Mouse (Mus musculus) c-Kit-positive CD71-positive TER-119-positive erythroid progenitor cells, embryonic 14.5 days (primary cell): Measurements from ENCODE around the gene Ino80b.

Experiments used
- DNase-seq: peaks from one replicate; pipeline ENCODE4 v3.0.0-alpha.2; 2013; ENCODE audit warnings: low spot score

Ino80b gene

GRCm38 (mm10) chr6:83117165-83117438 is 8.1 kb downstream of the Ino80b start:
- DNase-seq: no peak

- DNase-seq: no peak
These were observed 8.7 kb downstream of the Ino80b start for GRCm38 (mm10) chr6:83116373-83117164.

- no peak for DNase-seq
These were observed 9.4 kb downstream of the Ino80b start for GRCm38 (mm10) chr6:83115682-83116372.

GRCm38 (mm10) chr6:83115011-83115671 is 10.1 kb downstream of the Ino80b start, which contains the start of gene Mogs:
Gene Mogs, plus strand, starts transcription at chr6:83115496.
- DNase-seq: peak; percentile 86

GRCm38 (mm10) chr6:83111510-83112136 is 13.6 kb downstream of the Ino80b start:
- no peak for DNase-seq

GRCm38 (mm10) chr6:83108762-83109668 is 16.2 kb downstream of the Ino80b start, which contains the start of gene Mrpl53:
Gene Mrpl53, plus strand, starts transcription at chr6:83109040.
- DNase-seq: no peak

GRCm38 (mm10) chr6:83107566-83108400 is 17.4 kb downstream of the Ino80b start:
- peak; percentile 83 for DNase-seq

- DNase-seq: no peak
These were observed 21.1 kb downstream of the Ino80b start for GRCm38 (mm10) chr6:83104158-83104557.

GRCm38 (mm10) chr6:83103130-83103650 is 22.0 kb downstream of the Ino80b start:
- no peak for DNase-seq

- DNase-seq: peak; percentile 62
These were observed 23.3 kb downstream of the Ino80b start for GRCm38 (mm10) chr6:83101688-83102556.

GRCm38 (mm10) chr6:83101316-83101687 is 23.9 kb downstream of the Ino80b start, which contains the start of the genes Ccdc142 and Gm42688:
Gene Ccdc142, plus strand, starts transcription at chr6:83101601.
Gene Gm42688, plus strand, starts transcription at chr6:83101617.
- peak; percentile 86 for DNase-seq

- no peak for DNase-seq
These were observed 26.8 kb downstream of the Ino80b start for GRCm38 (mm10) chr6:83098411-83098810.

GRCm38 (mm10) chr6:83095968-83096367 is 29.3 kb downstream of the Ino80b start:
- DNase-seq: no peak

- no peak for DNase-seq
These were observed 32.7 kb downstream of the Ino80b start for GRCm38 (mm10) chr6:83092416-83093127.

GRCm38 (mm10) chr6:83087926-83088260 is 37.3 kb downstream of the Ino80b start:
- DNase-seq: no peak

- no peak for DNase-seq
These were observed 37.9 kb downstream of the Ino80b start for GRCm38 (mm10) chr6:83087205-83087925.

GRCm38 (mm10) chr6:83086121-83087035 is 38.9 kb downstream of the Ino80b start, which contains the start of gene Lbx2:
Gene Lbx2, plus strand, starts transcription at chr6:83086367.
- no peak for DNase-seq
